Mouse (Mus musculus) MEL (cell line): ENCODE data around the gene Fgfrl1. TPM values are rescaled to one million over a fixed set of nuclear protein-coding genes. Genes with fewer than 3 reads are reported as not detected.
A peak's percentile ranks its signal among the peaks of the same experiment; 100 is the strongest.

Experiments
- DNase-seq: peaks from one replicate; pipeline ENCODE4 v3.0.0; 2011; ENCODE audit warnings: low read depth, low spot score
- H3K27ac ChIP-seq: 2 replicates; pipeline ENCODE4 v1.5.1; 2012; ENCODE audit warnings: low read depth, mild to moderate bottlenecking, control low read depth, low read length, moderate library complexity; ENCODE audit not compliant: control insufficient read depth
- H3K27me3 ChIP-seq, 2 experiments: fragments of 150-350 bp in 1 of 2; sonication (generic) in 1 of 2; 2 replicates each; pipeline ENCODE4 v1.6.1; 2012; ENCODE audit warnings: low read length in 2 of 2, mild to moderate bottlenecking in 2 of 2, improper control_type of control experiment in 1 of 2, moderate library complexity in 1 of 2; ENCODE audit not compliant: insufficient read depth in 2 of 2, control insufficient read depth in 1 of 2
- H3K36me3 ChIP-seq, 2 experiments: 2 replicates each; pipeline ENCODE4 v1.6.1; 2012 to 2014; ENCODE audit warnings: low read length in 2 of 2, improper control_type of control experiment in 1 of 2, inconsistent platforms in 1 of 2, mild to moderate bottlenecking in 1 of 2; ENCODE audit not compliant: insufficient read depth in 2 of 2, control insufficient read depth in 1 of 2
- H3K4me1 ChIP-seq, 2 experiments: fragments of 150-350 bp in 1 of 2; sonication (generic) in 1 of 2; 2 replicates each; pipeline ENCODE4 v1.6.1; 2012; ENCODE audit warnings: low read length in 2 of 2, improper control_type of control experiment in 1 of 2, mild to moderate bottlenecking in 1 of 2; ENCODE audit not compliant: insufficient read depth in 2 of 2, control insufficient read depth in 1 of 2
- H3K4me3 ChIP-seq, 2 experiments: fragments of 150-350 bp in 1 of 2; sonication (generic) in 1 of 2; 2 replicates each; pipeline ENCODE4 v1.5.1; 2012; ENCODE audit warnings: low read depth in 2 of 2, low read length in 2 of 2, mild to moderate bottlenecking in 2 of 2, moderate library complexity in 2 of 2, control low read depth in 1 of 2, improper control_type of control experiment in 1 of 2; ENCODE audit not compliant: control insufficient read depth in 1 of 2, insufficient read depth in 1 of 2
- H3K79me2 ChIP-seq: 2 replicates; pipeline ENCODE4 v1.6.1; 2012; ENCODE audit warnings: mild to moderate bottlenecking, low read length, moderate library complexity; ENCODE audit not compliant: control insufficient read depth, poor library complexity, insufficient read depth
- H3K9ac ChIP-seq: 2 replicates; pipeline ENCODE4 v1.6.1; 2012; ENCODE audit warnings: low read depth, mild to moderate bottlenecking, control low read depth, low read length, moderate library complexity; ENCODE audit not compliant: control insufficient read depth, poor library complexity, severe bottlenecking
- H3K9me3 ChIP-seq: fragments of 150-350 bp; sonication (generic); replicated peaks from 2 replicates; pipeline ENCODE4 v1.6.1; 2012; ENCODE audit warnings: mild to moderate bottlenecking, low read length, improper control_type of control experiment, moderate library complexity; ENCODE audit not compliant: insufficient read depth
- BHLHE40 ChIP-seq: IDR thresholded peaks from 2 replicates; pipeline ENCODE4 v1.6.1; 2012; ENCODE audit warnings: low read depth, mild to moderate bottlenecking, inconsistent platforms, low read length, improper control_type of control experiment, borderline replicate concordance
- CHD2 ChIP-seq: IDR thresholded peaks from 2 replicates; pipeline ENCODE4 v1.6.1; 2011; ENCODE audit warnings: low read length, improper control_type of control experiment
- ETS1 ChIP-seq: IDR thresholded peaks from 2 replicates; pipeline ENCODE4 v1.6.1; 2012; ENCODE audit warnings: low read depth, mild to moderate bottlenecking, inconsistent platforms, low read length, improper control_type of control experiment, moderate library complexity
- HCFC1 ChIP-seq: IDR thresholded peaks from 2 replicates; pipeline ENCODE4 v1.6.1; 2012; ENCODE audit warnings: low read depth, mild to moderate bottlenecking, inconsistent platforms, low read length, improper control_type of control experiment, moderate library complexity
- JUND ChIP-seq: IDR thresholded peaks from 2 replicates; pipeline ENCODE4 v1.6.1; 2011; ENCODE audit warnings: low read depth, mild to moderate bottlenecking, improper control_type of control experiment, low read length
- MAX ChIP-seq: IDR thresholded peaks from 2 replicates; pipeline ENCODE4 v1.6.1; 2011; ENCODE audit warnings: low read length, improper control_type of control experiment
- MAZ ChIP-seq: IDR thresholded peaks from 2 replicates; pipeline ENCODE4 v1.6.1; 2012; ENCODE audit warnings: low read depth, mild to moderate bottlenecking, inconsistent platforms, low read length, improper control_type of control experiment
- MXI1 ChIP-seq: IDR thresholded peaks from 2 replicates; pipeline ENCODE4 v1.6.1; 2011; ENCODE audit warnings: mild to moderate bottlenecking, low read depth, low read length, improper control_type of control experiment
- MYC ChIP-seq: IDR thresholded peaks from 2 replicates; pipeline ENCODE4 v1.6.1; 2011; ENCODE audit warnings: low read depth, mild to moderate bottlenecking, low read length, improper control_type of control experiment, moderate library complexity
- NRF1 ChIP-seq: IDR thresholded peaks from 2 replicates; pipeline ENCODE4 v1.6.1; 2014; ENCODE audit warnings: low read depth, mild to moderate bottlenecking, inconsistent platforms, low read length, improper control_type of control experiment, moderate library complexity; ENCODE audit not compliant: poor library complexity, insufficient read depth, severe bottlenecking
- POLR2AphosphoS5 ChIP-seq: IDR thresholded peaks from 2 replicates; pipeline ENCODE4 v1.6.1; 2012; ENCODE audit warnings: low read depth, borderline replicate concordance, mild to moderate bottlenecking, inconsistent platforms, low read length, moderate library complexity, mixed read lengths
- RCOR1 ChIP-seq: IDR thresholded peaks from 2 replicates; pipeline ENCODE4 v1.6.1; 2012; ENCODE audit warnings: low read depth, mild to moderate bottlenecking, inconsistent platforms, low read length, improper control_type of control experiment
- TBP ChIP-seq: IDR thresholded peaks from 2 replicates; pipeline ENCODE4 v1.8.0; 2011; ENCODE audit warnings: low read depth, low read length, improper control_type of control experiment
- UBTF ChIP-seq: IDR thresholded peaks from 2 replicates; pipeline ENCODE4 v1.6.1; 2012; ENCODE audit warnings: low read depth, mild to moderate bottlenecking, inconsistent platforms, low read length, improper control_type of control experiment, moderate library complexity, borderline replicate concordance; ENCODE audit not compliant: insufficient read depth
- USF1 ChIP-seq: IDR thresholded peaks from 2 replicates; pipeline ENCODE4 v1.6.1; 2014; ENCODE audit warnings: low read depth, mild to moderate bottlenecking, inconsistent platforms, low read length, improper control_type of control experiment, moderate library complexity
- USF2 ChIP-seq, 2 experiments: IDR thresholded peaks; 2 replicates each; pipeline ENCODE4 v1.6.1; 2011 to 2012; ENCODE audit warnings: improper control_type of control experiment in 2 of 2, low read length in 2 of 2, borderline replicate concordance in 1 of 2, inconsistent platforms in 1 of 2, low read depth in 1 of 2, mild to moderate bottlenecking in 1 of 2; ENCODE audit not compliant: insufficient read depth in 1 of 2
- ZNF384 ChIP-seq: IDR thresholded peaks from 2 replicates; pipeline ENCODE4 v1.6.1; 2012; ENCODE audit warnings: low read depth, mild to moderate bottlenecking, inconsistent platforms, low read length, improper control_type of control experiment
- polyA plus RNA-seq, 2 experiments: library from polyadenylated mRNA; stranded (reverse) in 1 of 2; unstranded in 1 of 2; fragments of >175 nt in 1 of 2; fragments of >200 nt in 1 of 2; gene quantifications; 2 replicates each; pipeline versions ENCODE4 v1.2.1 to v1.2.4; 2012; ENCODE audit warnings: low replicate concordance in 2 of 2, low read depth in 1 of 2; ENCODE audit not compliant: insufficient read length in 2 of 2, insufficient read depth in 1 of 2, missing spikeins in 1 of 2
- total RNA-seq: library from RNA; depleted of rRNA; stranded (reverse); fragments of 300-350 nt; gene quantifications from 2 replicates; pipeline ENCODE4 v1.2.3, GENCODE M21; 2012

Gene Fgfrl1
- total and polyA plus RNA-seq, 3 experiments = 16.0 to 27.3 TPM; not detected in 1

- Histone ChIP-seq H3K4me1 (no peaks in the 10 kb centered on the region), H3K27me3 (no peaks in the 10 kb centered on the region), H3K9ac (no peak overlapping the region), H3K4me3 (no peak overlapping the region), H3K9me3 (no peaks in the 10 kb centered on the region), H3K27ac (no peak overlapping the region), H3K36me3 (peaks cover 0 to 7% of the 10 kb centered on the region in 2 experiments; a peak in 1 of 4 replicates), H3K79me2 (no peaks in the 10 kb centered on the region)
- TF ChIP-seq USF1 (peak; percentile 57; the same call in 1 of the 2 replicates), JUND (no peak)
- DNase-seq = no peak
Observed at GRCm38 (mm10) chr5:108648937-108649576, 43.1 kb upstream of the Fgfrl1 start.

- TF ChIP-seq RCOR1 (no peak), TBP (no peak), MXI1 (no peak), ZNF384 (no peak), BHLHE40 (no peak), USF1 (no peak), POLR2AphosphoS5 (no peak), NRF1 (no peak), MYC (no peak), HCFC1 (no peak), MAX (no peak), MAZ (no peak), UBTF (no peak), ETS1 (no peak), JUND (no peak), CHD2 (no peak), USF2 (IDR thresholded peaks at IDR 0.05; ENCODE audit: borderline replicate concordance in 1 of 2, insufficient read depth in 1 of 2, low read depth in 1 of 2, low read length in 2 of 2) (no peak)
- no peak overlapping the region for H3K27ac ChIP-seq
- no peaks in the 10 kb centered on the region for H3K9me3 ChIP-seq
- no peaks in the 10 kb centered on the region for H3K27me3 ChIP-seq
- H3K36me3 ChIP-seq = peaks cover 0 to 7% of the 10 kb centered on the region in 2 experiments; a peak in 1 of 4 replicates
- no peak overlapping the region for H3K9ac ChIP-seq
- H3K4me1 ChIP-seq = no peaks in the 10 kb centered on the region
- no peak for DNase-seq
- no peak overlapping the region for H3K4me3 ChIP-seq
- H3K79me2 ChIP-seq = no peaks in the 10 kb centered on the region
Observed at GRCm38 (mm10) chr5:108650341-108650740, 41.8 kb upstream of the Fgfrl1 start.
